Mouse (Mus musculus): ENCODE measurements around the gene Inpp5d. TPM values are rescaled to one million over a fixed set of nuclear protein-coding genes. Genes with fewer than 3 reads are reported as not detected.
"Not testable (repeated sequence)": the region's sequence is repeated elsewhere in the genome, so short reads cannot be mapped to it uniquely, and the experiment has no call there.

Gene Inpp5d
- polyA plus RNA-seq, 1 experiment, result 86.5 TPM

GRCm38 (mm10) chr1:87659618-87659960 lies 39.5 kb downstream of the Inpp5d start:
- no peak for DNase-seq
- 82% methylated on average over 4 of the region's 4 CpGs for WGBS
- TF ChIP-seq POLR2A (IDR thresholded peaks at IDR 0.05; ENCODE audit: borderline replicate concordance, extremely low read depth, low read depth, low read length), result no peak
- TF ChIP-seq CTCF (IDR thresholded peaks at IDR 0.05; ENCODE audit: insufficient read depth, low read length), result no peak
- peaks cover 27% of the 10 kb centered on the region for H3K4me1 ChIP-seq (ENCODE audit: control insufficient read depth, insufficient read depth, low read length)
- no peak overlapping the region for H3K4me3 ChIP-seq (replicated peaks; ENCODE audit: extremely low read depth, low read depth, low read length)

GRCm38 (mm10) chr1:87660740-87661139 lies 40.6 kb downstream of the Inpp5d start:
- 63% methylated on average over 1 of the region's 1 CpGs for WGBS

GRCm38 (mm10) chr1:87663992-87664391 lies 43.9 kb downstream of the Inpp5d start:
- TF ChIP-seq CTCF (IDR thresholded peaks at IDR 0.05; ENCODE audit: insufficient read depth, low read length) (peak; percentile 22; the same call in 1 of the 2 replicates), POLR2A (IDR thresholded peaks at IDR 0.05; ENCODE audit: borderline replicate concordance, extremely low read depth, low read depth, low read length) (no peak)
- WGBS, result 85% methylated on average over 2 of the region's 2 CpGs
- no peak overlapping the region for H3K4me3 ChIP-seq (replicated peaks; ENCODE audit: extremely low read depth, low read depth, low read length)
- no peak for DNase-seq
- H3K4me1 ChIP-seq (ENCODE audit: control insufficient read depth, insufficient read depth, low read length), result peaks cover 22% of the 10 kb centered on the region

More at GRCm38 (mm10) chr1:87660740-87661139, 40.6 kb downstream of the Inpp5d start:
- H3K4me1 ChIP-seq (ENCODE audit: control insufficient read depth, insufficient read depth, low read length), result peaks cover 27% of the 10 kb centered on the region
- no peak for DNase-seq
- TF ChIP-seq POLR2A (IDR thresholded peaks at IDR 0.05; ENCODE audit: borderline replicate concordance, extremely low read depth, low read depth, low read length) (no peak), CTCF (IDR thresholded peaks at IDR 0.05; ENCODE audit: insufficient read depth, low read length) (no peak)
- no peak overlapping the region for H3K4me3 ChIP-seq (replicated peaks; ENCODE audit: extremely low read depth, low read depth, low read length)

GRCm38 (mm10) chr1:87667006-87667405 lies 46.9 kb downstream of the Inpp5d start:
- DNase-seq, result no peak
- WGBS, result 68% methylated on average over 1 of the region's 1 CpGs
- Histone ChIP-seq H3K4me1 (ENCODE audit: control insufficient read depth, insufficient read depth, low read length) (no peaks in the 10 kb centered on the region), H3K4me3 (replicated peaks; ENCODE audit: extremely low read depth, low read depth, low read length) (no peak overlapping the region)
- TF ChIP-seq CTCF (IDR thresholded peaks at IDR 0.05; ENCODE audit: insufficient read depth, low read length) (0 out of 2 replicates have a peak, but pooled peaks have one; percentile 7), POLR2A (IDR thresholded peaks at IDR 0.05; ENCODE audit: borderline replicate concordance, extremely low read depth, low read depth, low read length) (no peak)

GRCm38 (mm10) chr1:87668300-87668699 lies 48.2 kb downstream of the Inpp5d start:
- TF ChIP-seq CTCF (IDR thresholded peaks at IDR 0.05; ENCODE audit: insufficient read depth, low read length) (no peak), POLR2A (IDR thresholded peaks at IDR 0.05; ENCODE audit: borderline replicate concordance, extremely low read depth, low read depth, low read length) (no peak)
- DNase-seq, result no peak
- no peaks in the 10 kb centered on the region for H3K4me1 ChIP-seq (ENCODE audit: control insufficient read depth, insufficient read depth, low read length)
- 91% methylated on average over 7 of the region's 7 CpGs for WGBS
- no peak overlapping the region for H3K4me3 ChIP-seq (replicated peaks; ENCODE audit: extremely low read depth, low read depth, low read length)

- no peak for DNase-seq
- Histone ChIP-seq H3K4me1 (ENCODE audit: control insufficient read depth, insufficient read depth, low read length) (no peaks in the 10 kb centered on the region), H3K4me3 (replicated peaks; ENCODE audit: extremely low read depth, low read depth, low read length) (no peak overlapping the region)
- TF ChIP-seq CTCF (IDR thresholded peaks at IDR 0.05; ENCODE audit: insufficient read depth, low read length), result no peak
- WGBS, result 59% methylated on average over 4 of the region's 4 CpGs
Observed at GRCm38 (mm10) chr1:87671483-87671882, 51.4 kb downstream of the Inpp5d start.

GRCm38 (mm10) chr1:87673822-87674604 lies 53.9 kb downstream of the Inpp5d start:
- no peak for TF ChIP-seq CTCF (IDR thresholded peaks at IDR 0.05; ENCODE audit: insufficient read depth, low read length)
- no peak for TF ChIP-seq POLR2A (IDR thresholded peaks at IDR 0.05; ENCODE audit: borderline replicate concordance, extremely low read depth, low read depth, low read length)
- Histone ChIP-seq H3K4me1 (ENCODE audit: control insufficient read depth, insufficient read depth, low read length) (no peaks in the 10 kb centered on the region), H3K4me3 (replicated peaks; ENCODE audit: extremely low read depth, low read depth, low read length) (no peak overlapping the region)
- DNase-seq, result no peak
- 75% methylated on average over 9 of the region's 9 CpGs for WGBS

- no peaks in the 10 kb centered on the region for H3K4me1 ChIP-seq (ENCODE audit: control insufficient read depth, insufficient read depth, low read length)
- TF ChIP-seq POLR2A (IDR thresholded peaks at IDR 0.05; ENCODE audit: borderline replicate concordance, extremely low read depth, low read depth, low read length), result no peak
- no peak for TF ChIP-seq CTCF (IDR thresholded peaks at IDR 0.05; ENCODE audit: insufficient read depth, low read length)
- DNase-seq, result no peak
- H3K4me3 ChIP-seq (replicated peaks; ENCODE audit: extremely low read depth, low read depth, low read length), result no peak overlapping the region
- WGBS, result 83% methylated on average over 6 of the region's 6 CpGs
Observed at GRCm38 (mm10) chr1:87676006-87676405, 55.9 kb downstream of the Inpp5d start.

- Histone ChIP-seq H3K4me3 (replicated peaks; ENCODE audit: extremely low read depth, low read depth, low read length) (no peak overlapping the region), H3K4me1 (ENCODE audit: control insufficient read depth, insufficient read depth, low read length) (no peaks in the 10 kb centered on the region)
- 71% methylated on average over 5 of the region's 5 CpGs for WGBS
- no peak for DNase-seq
- TF ChIP-seq CTCF (IDR thresholded peaks at IDR 0.05; ENCODE audit: insufficient read depth, low read length) (no peak), POLR2A (IDR thresholded peaks at IDR 0.05; ENCODE audit: borderline replicate concordance, extremely low read depth, low read depth, low read length) (no peak)
Observed at GRCm38 (mm10) chr1:87679089-87679488, 59.0 kb downstream of the Inpp5d start.

GRCm38 (mm10) chr1:87680950-87681349 lies 60.8 kb downstream of the Inpp5d start:
- H3K4me3 ChIP-seq (replicated peaks; ENCODE audit: extremely low read depth, low read depth, low read length), result no peak overlapping the region
- DNase-seq, result no peak
- H3K4me1 ChIP-seq (ENCODE audit: control insufficient read depth, insufficient read depth, low read length), result no peaks in the 10 kb centered on the region
- no peak for TF ChIP-seq POLR2A (IDR thresholded peaks at IDR 0.05; ENCODE audit: borderline replicate concordance, extremely low read depth, low read depth, low read length)
- 89% methylated on average over 4 of the region's 4 CpGs for WGBS

- 90% methylated on average over 7 of the region's 7 CpGs for WGBS
- not testable (repeated sequence) for H3K4me1 ChIP-seq (ENCODE audit: control insufficient read depth, insufficient read depth, low read length); H3K4me3 ChIP-seq (replicated peaks; ENCODE audit: extremely low read depth, low read depth, low read length); DNase-seq
Observed at GRCm38 (mm10) chr1:87682473-87682872, 62.4 kb downstream of the Inpp5d start.
